Mouse (Mus musculus) stomach, embryonic 14.5 days (tissue): Measurements from ENCODE around the gene Pcsk2. TPM values are rescaled to one million over a fixed set of nuclear protein-coding genes. Genes with fewer than 3 reads are reported as not detected.

ENCODE experiments used
- ATAC-seq: fragments of 200-750 bp; cut with Nextera tagmentation; 2 replicates; pipeline ENCODE4 v1.8.0; 2017; ENCODE audit warnings: low read depth, moderate TSS enrichment; ENCODE audit not compliant: insufficient number of reproducible peaks, insufficient read depth, low FRiP score
- H3K27ac ChIP-seq: fragments of 300-500 bp; sonication (generic); 2 replicates; pipeline ENCODE4 v1.5.1; 2014; ENCODE audit warnings: mild to moderate bottlenecking, low read length, moderate library complexity, mixed read lengths
- H3K27me3 ChIP-seq: fragments of 300-500 bp; sonication (generic); 2 replicates; pipeline ENCODE4 v1.6.1; 2014; ENCODE audit warnings: low read length, control low read depth, mixed read lengths; ENCODE audit not compliant: control insufficient read depth, insufficient read depth
- H3K36me3 ChIP-seq: fragments of 300-500 bp; sonication (generic); 2 replicates; pipeline ENCODE4 v1.6.1; 2014; ENCODE audit warnings: mild to moderate bottlenecking, control low read depth, low read length, moderate library complexity, mixed read lengths; ENCODE audit not compliant: control insufficient read depth, insufficient read depth
- H3K4me1 ChIP-seq: fragments of 300-500 bp; sonication (generic); 2 replicates; pipeline ENCODE4 v1.6.1; 2014; ENCODE audit warnings: low read length, control low read depth, mixed read lengths; ENCODE audit not compliant: control insufficient read depth, insufficient read depth
- H3K4me2 ChIP-seq: fragments of 300-500 bp; sonication (generic); replicated peaks from 2 replicates; pipeline ENCODE4 v1.6.1; 2014; ENCODE audit warnings: low read depth, low read length, control low read depth
- H3K4me3 ChIP-seq: fragments of 300-500 bp; sonication (generic); 2 replicates; pipeline ENCODE4 v1.5.1; 2014; ENCODE audit warnings: low read depth, low read length, control low read depth
- H3K9ac ChIP-seq: fragments of 300-500 bp; sonication (generic); replicated peaks from 2 replicates; pipeline ENCODE4 v1.6.1; 2014; ENCODE audit warnings: low read depth, mild to moderate bottlenecking, control low read depth, low read length, moderate library complexity, mixed read lengths
- H3K9me3 ChIP-seq: fragments of 300-500 bp; sonication (generic); 2 replicates; pipeline ENCODE4 v1.6.1; 2016; ENCODE audit warnings: low read depth, low read length, control low read depth; ENCODE audit not compliant: control insufficient read depth
- WGBS: fragments of 180-500 bp; shearing (Covaris S2); extraction: QIAGEN DNeasy Blood & Tissue Kit; methylation state at CpG from one replicate; pipeline ENCODE4 v1.1.7; 2014; 5-methylcytosine and 5-hydroxymethylcytosine counted together
- polyA plus RNA-seq: library from polyadenylated mRNA; unstranded; fragments of >200 nt; fragmentation: Nextera tagmentation; extraction: Ambion mirVana; gene quantifications from 2 replicates; pipeline ENCODE4 v1.2.1, GENCODE M21; 2014

Pcsk2 gene
- polyA plus RNA-seq, 1 experiment from 2014 or later: 1.1 TPM

GRCm38 (mm10) chr2:143853447-143853846, 307.5 kb downstream of the Pcsk2 start:
- no peaks in the 10 kb centered on the region for H3K27me3 ChIP-seq
- peaks cover 11% of the 10 kb centered on the region; the same call in 1 of the 2 replicates for H3K4me1 ChIP-seq
- 79% methylated on average over 4 of the region's 4 CpGs for WGBS
- H3K9me3 ChIP-seq: no peaks in the 10 kb centered on the region
- H3K36me3 ChIP-seq: no peaks in the 10 kb centered on the region
- no peak overlapping the region for H3K4me2 ChIP-seq
- 0 out of 2 replicates have a peak, but pooled peaks have one; percentile 44 for ATAC-seq
- H3K4me3 ChIP-seq: no peak overlapping the region
- H3K9ac ChIP-seq: no peak overlapping the region
- H3K27ac ChIP-seq: no peak overlapping the region

GRCm38 (mm10) chr2:143859166-143859565, 313.2 kb downstream of the Pcsk2 start:
- H3K36me3 ChIP-seq: no peaks in the 10 kb centered on the region
- ATAC-seq: no peak
- WGBS: 79% methylated on average over 2 of the region's 2 CpGs

GRCm38 (mm10) chr2:143862484-143863231, 316.7 kb downstream of the Pcsk2 start, which contains the start of gene Bfsp1:
Gene Bfsp1 (minus strand): TSS chr2:143863173.
- Histone ChIP-seq H3K36me3 (no peaks in the 10 kb centered on the region), H3K4me1 (no peaks in the 10 kb centered on the region), H3K27me3 (no peaks in the 10 kb centered on the region), H3K4me3 (peak within 1 kb of the TSS; percentile 36), H3K27ac (no peak within 1 kb of the TSS), H3K9me3 (no peaks in the 10 kb centered on the region), H3K9ac (peak within 1 kb of the TSS; percentile 67), H3K4me2 (peak within 1 kb of the TSS; percentile 75)
- peak; percentile 81 for ATAC-seq
- 4% methylated on average over 86 of the region's 86 CpGs for WGBS

More at GRCm38 (mm10) chr2:143859166-143859565, 313.2 kb downstream of the Pcsk2 start:
- H3K4me3 ChIP-seq: no peak overlapping the region
- H3K9me3 ChIP-seq: no peaks in the 10 kb centered on the region
- H3K27ac ChIP-seq: no peak overlapping the region
- no peak overlapping the region for H3K4me2 ChIP-seq
- H3K27me3 ChIP-seq: no peaks in the 10 kb centered on the region
- no peak overlapping the region for H3K9ac ChIP-seq
- H3K4me1 ChIP-seq: no peaks in the 10 kb centered on the region

GRCm38 (mm10) chr2:143864600-143864999, 318.6 kb downstream of the Pcsk2 start:
- WGBS: 44% methylated on average over 8 of the region's 8 CpGs
- H3K9ac ChIP-seq: no peak overlapping the region
- no peaks in the 10 kb centered on the region for H3K27me3 ChIP-seq
- no peak overlapping the region for H3K4me3 ChIP-seq
- no peak for ATAC-seq
- no peak overlapping the region for H3K27ac ChIP-seq
- H3K9me3 ChIP-seq: no peaks in the 10 kb centered on the region
- no peaks in the 10 kb centered on the region for H3K4me1 ChIP-seq
- no peaks in the 10 kb centered on the region for H3K36me3 ChIP-seq
- no peak overlapping the region for H3K4me2 ChIP-seq
